In genomic region chr19:46096396-46096795, GRCm38 (mm10) we compare ENCODE assay signal across 41 mouse cellular contexts. TPM values are rescaled to one million over a fixed set of nuclear protein-coding genes. Genes with fewer than 3 reads are reported as not detected.
"Had no signal": no experiment of that assay in that cellular context is flagged by ENCODE, and none has a peak within 500 bp of the region (broad histone marks: within the 10 kb centered on the region; RNA-seq: fewer than 3 reads in every experiment).

No protein-coding gene starts in this region.

- ATAC-seq: liver, embryonic 12.5 days; lung, postnatal 0 days; midbrain, embryonic 13.5 days; midbrain, embryonic 15.5 days; midbrain, embryonic 16.5 days had no signal

- H3K9me3 ChIP-seq: limb, embryonic 10.5 days; limb, embryonic 15.5 days; liver, embryonic 13.5 days; liver, embryonic 15.5 days; lung, embryonic 15.5 days; midbrain, embryonic 10.5 days; midbrain, embryonic 12.5 days; midbrain, embryonic 13.5 days; midbrain, embryonic 15.5 days; neural tube, embryonic 12.5 days had no signal

- H3K27ac ChIP-seq: limb, embryonic 10.5 days; limb, embryonic 12.5 days; limb, embryonic 13.5 days; limb, embryonic 15.5 days; liver, embryonic 12.5 days; liver, embryonic 13.5 days; liver, embryonic 14.5 days; liver, embryonic 15.5 days; lung, embryonic 15.5 days; macrophage; midbrain, embryonic 10.5 days; midbrain, embryonic 12.5 days; midbrain, embryonic 13.5 days; midbrain, embryonic 15.5 days; neural tube, embryonic 12.5 days had no signal

- H3K4me3 ChIP-seq: limb, embryonic 10.5 days; limb, embryonic 12.5 days; limb, embryonic 13.5 days; limb, embryonic 15.5 days; liver, embryonic 12.5 days; liver, embryonic 13.5 days; liver, embryonic 15.5 days; lung, embryonic 15.5 days; megakaryocyte, embryonic 14.5 days; midbrain, embryonic 10.5 days; midbrain, embryonic 12.5 days; midbrain, embryonic 13.5 days; midbrain, embryonic 15.5 days; myocyte; neural tube, embryonic 12.5 days had no signal

- H3K36me3 ChIP-seq: limb, embryonic 10.5 days; limb, embryonic 12.5 days; limb, embryonic 13.5 days; limb, embryonic 15.5 days; liver, embryonic 12.5 days; liver, embryonic 13.5 days; liver, embryonic 15.5 days; lung, embryonic 15.5 days; midbrain, embryonic 10.5 days; midbrain, embryonic 12.5 days; midbrain, embryonic 13.5 days; midbrain, embryonic 15.5 days; neural tube, embryonic 12.5 days had no signal

- H3K27me3 ChIP-seq: limb, embryonic 12.5 days; limb, embryonic 13.5 days; limb, embryonic 15.5 days; liver, embryonic 13.5 days; lung, embryonic 15.5 days; midbrain, embryonic 12.5 days; midbrain, embryonic 13.5 days; midbrain, embryonic 15.5 days; neural tube, embryonic 12.5 days had no signal

- H3K4me1 ChIP-seq: limb, embryonic 10.5 days; limb, embryonic 12.5 days; limb, embryonic 13.5 days; limb, embryonic 15.5 days; liver, embryonic 12.5 days; liver, embryonic 13.5 days; liver, embryonic 15.5 days; lung, embryonic 15.5 days; midbrain, embryonic 10.5 days; midbrain, embryonic 12.5 days; midbrain, embryonic 13.5 days; midbrain, embryonic 15.5 days; neural tube, embryonic 12.5 days had no signal

- DNase-seq: left cerebral cortex, postnatal 4 days; liver; liver, embryonic 13.5 days; liver, postnatal 0 days; lung, adult 18-20 months; lung, adult 2 months; lung, embryonic 14.5 days; lung, postnatal 10 days; lung, postnatal 14 days; lung, postnatal 36 days; lung, postnatal 4 days; midbrain, embryonic 14.5 days had no signal

- H3K4me2 ChIP-seq: limb, embryonic 12.5 days; limb, embryonic 13.5 days; limb, embryonic 15.5 days; liver, embryonic 12.5 days; liver, embryonic 13.5 days; liver, embryonic 15.5 days; lung, embryonic 14.5 days; lung, embryonic 15.5 days; midbrain, embryonic 11.5 days; midbrain, embryonic 12.5 days; midbrain, embryonic 13.5 days; midbrain, embryonic 15.5 days; neural tube, embryonic 12.5 days had no signal

- H3K9ac ChIP-seq: limb, embryonic 12.5 days; limb, embryonic 13.5 days; limb, embryonic 15.5 days; liver, embryonic 12.5 days; liver, embryonic 13.5 days; liver, embryonic 14.5 days; liver, embryonic 15.5 days; liver, postnatal 0 days; lung, embryonic 14.5 days; lung, embryonic 15.5 days; midbrain, embryonic 12.5 days; midbrain, embryonic 13.5 days; midbrain, embryonic 15.5 days; neural tube, embryonic 12.5 days had no signal

RNA-seq across cellular contexts. Expression of gene Elovl3, which starts 35.3 kb away (rescaled TPM):
- total RNA-seq: left cerebral cortex, adult 8-10 months; left cerebral cortex, postnatal 10 days; left cerebral cortex, postnatal 14 days; left cerebral cortex, postnatal 25 days; left cerebral cortex, postnatal 36 days; left cerebral cortex, postnatal 4 days; megakaryocyte progenitor cell, adult 5-6 weeks; megakaryocyte, adult 5-6 weeks; megakaryocyte-erythroid progenitor cell, adult 5-6 weeks; monocyte, adult 5-6 weeks had no signal
- polyA plus RNA-seq: liver, embryonic 12.5 days; liver, embryonic 13.5 days; lung, embryonic 14.5 days; lung, embryonic 15.5 days; lung, postnatal 0 days; macrophage; midbrain, embryonic 10.5 days; midbrain, embryonic 11.5 days; neural tube, embryonic 12.5 days had no signal

RNA-seq across cellular contexts. Expression of gene Pitx3, which starts 51.7 kb away (rescaled TPM):
- total RNA-seq: left cerebral cortex, adult 8-10 months; left cerebral cortex, postnatal 10 days; left cerebral cortex, postnatal 14 days; left cerebral cortex, postnatal 25 days; left cerebral cortex, postnatal 36 days; left cerebral cortex, postnatal 4 days; megakaryocyte progenitor cell, adult 5-6 weeks; megakaryocyte, adult 5-6 weeks; megakaryocyte-erythroid progenitor cell, adult 5-6 weeks; monocyte, adult 5-6 weeks had no signal
- polyA plus RNA-seq: liver, embryonic 14.5 days; liver, postnatal 0 days; lung, embryonic 16.5 days; lung, postnatal 0 days; macrophage had no signal
